ENCODE assay signal across 20 mouse cellular contexts in genomic region chr2:29437861-29438529, GRCm38 (mm10).
DNase-seq lines count a peak whose midpoint lies in the region; ATAC-seq and TF ChIP-seq lines count a peak whose summit lies in the region.
"Had no signal": no experiment of that assay in that cellular context is flagged by ENCODE, and none has a peak within 500 bp of the region (broad histone marks: within the 10 kb centered on the region; RNA-seq: fewer than 3 reads in every experiment).

No protein-coding gene starts in this region.

- no peak for DNase-seq in forebrain, embryonic 14.5 days (ENCODE audit: low spot score)
- DNase-seq in lung, postnatal 36 days, result peak; percentile 9
- no peak for DNase-seq in lung, adult 18-20 months
- DNase-seq in liver, embryonic 14.5 days (ENCODE audit: low read depth in 3 of 3, low spot score in 3 of 3), result no peak
- DNase-seq in limb, embryonic 10.5 days (ENCODE audit: low spot score), result no peak
- DNase-seq in heart, adult 2 months, result no peak
- DNase-seq: cerebellum, adult 8-10 months; cerebellum, postnatal 25 days; gastrocnemius, postnatal 25 days; left cerebral cortex, postnatal 4 days; retina, postnatal 1 day; right cerebral cortex, postnatal 14 days had no signal

- no peak overlapping the region for H3K4me3 ChIP-seq in forebrain, embryonic 13.5 days
- H3K4me3 ChIP-seq in forebrain, embryonic 14.5 days (ENCODE audit: low read depth, low read length), result no peak overlapping the region
- H3K4me3 ChIP-seq in liver, embryonic 14.5 days (ENCODE audit: insufficient read depth in 1 of 2, low read depth in 2 of 2, low read length in 2 of 2), result no peak overlapping the region
- no peak overlapping the region for H3K4me3 ChIP-seq in limb, embryonic 10.5 days
- H3K4me3 ChIP-seq in heart, adult 2 months, result no peak overlapping the region
- H3K4me3 ChIP-seq: forebrain, embryonic 15.5 days; hindbrain, embryonic 12.5 days; limb, embryonic 15.5 days; midbrain, embryonic 13.5 days had no signal

- TF ChIP-seq EP300 in liver, embryonic 14.5 days (IDR thresholded peaks at IDR 0.05; ENCODE audit: low read depth), result no peak
- no peak for TF ChIP-seq EP300 in heart, adult 2 months (IDR thresholded peaks at IDR 0.05; ENCODE audit: insufficient read depth, low read depth, low read length)

- no peak for ATAC-seq in forebrain, embryonic 13.5 days
- ATAC-seq in forebrain, embryonic 14.5 days, result no peak
- peak; percentile 47; the same call in 1 of the 2 replicates for ATAC-seq in liver, embryonic 14.5 days (ENCODE audit: insufficient read depth)
- ATAC-seq: forebrain, embryonic 15.5 days; intestine, postnatal 0 days; midbrain, embryonic 13.5 days had no signal

- 92% methylated on average over 4 of the region's 4 CpGs for WGBS in forebrain, embryonic 13.5 days
- 96% methylated on average over 4 of the region's 4 CpGs for WGBS in forebrain, embryonic 14.5 days
- 57% methylated on average over 4 of the region's 4 CpGs for WGBS in liver, embryonic 14.5 days (ENCODE audit: insufficient replicate concordance)
- WGBS in limb, embryonic 10.5 days, result 89% methylated on average over 4 of the region's 4 CpGs
- WGBS in heart, adult 2 months, result 83% methylated on average over 4 of the region's 4 CpGs

- intact Hi-C loops in heart, adult 2 months (cut with DNase I), result no loop called here

- peaks cover 47% of the 10 kb centered on the region for H3K4me1 ChIP-seq in forebrain, embryonic 13.5 days
- peaks cover 22% of the 10 kb centered on the region for H3K4me1 ChIP-seq in forebrain, embryonic 14.5 days (ENCODE audit: control insufficient read depth, insufficient read depth, low read length)
- peaks cover 3 to 17% of the 10 kb centered on the region in 2 experiments; a peak in 2 of 4 replicates for H3K4me1 ChIP-seq in liver, embryonic 14.5 days (replicated peaks; ENCODE audit: control insufficient read depth in 2 of 2, insufficient read depth in 2 of 2, low read length in 1 of 2)
- peaks cover 11% of the 10 kb centered on the region; the same call in 1 of the 2 replicates for H3K4me1 ChIP-seq in limb, embryonic 10.5 days
- H3K4me1 ChIP-seq in heart, adult 2 months (ENCODE audit: control insufficient read depth, insufficient read depth, low read length), result peaks cover 7% of the 10 kb centered on the region

- no peaks in the 10 kb centered on the region for H3K27me3 ChIP-seq in forebrain, embryonic 13.5 days
- H3K27me3 ChIP-seq in forebrain, embryonic 14.5 days (replicated peaks; ENCODE audit: control insufficient read depth, insufficient read depth, low read length), result no peaks in the 10 kb centered on the region
- H3K27me3 ChIP-seq in liver, embryonic 14.5 days (ENCODE audit: control insufficient read depth, insufficient read depth, low read length), result no peaks in the 10 kb centered on the region
- no peaks in the 10 kb centered on the region for H3K27me3 ChIP-seq in limb, embryonic 10.5 days (ENCODE audit: low read depth, poor library complexity, severe bottlenecking)
- H3K27me3 ChIP-seq in heart, adult 2 months (ENCODE audit: control insufficient read depth, insufficient read depth, low read length), result no peaks in the 10 kb centered on the region
- H3K27me3 ChIP-seq: forebrain, embryonic 15.5 days; hindbrain, embryonic 12.5 days; limb, embryonic 15.5 days; midbrain, embryonic 13.5 days had no signal

- H3K27ac ChIP-seq in forebrain, embryonic 13.5 days, result 0 out of 2 replicates have a peak overlapping the region, but pooled peaks have one; percentile 72
- H3K27ac ChIP-seq in forebrain, embryonic 14.5 days (ENCODE audit: low read depth, low read length), result no peak overlapping the region
- no peak overlapping the region for H3K27ac ChIP-seq in liver, embryonic 14.5 days
- H3K27ac ChIP-seq in limb, embryonic 10.5 days, result no peak overlapping the region
- no peak overlapping the region for H3K27ac ChIP-seq in heart, adult 2 months
- H3K27ac ChIP-seq: hindbrain, embryonic 12.5 days; limb, embryonic 15.5 days; macrophage had no signal

- no peak for TF ChIP-seq POLR2A in heart, adult 2 months (IDR thresholded peaks at IDR 0.05; ENCODE audit: insufficient read depth, low read depth, low read length)

- H3K9ac ChIP-seq in forebrain, embryonic 13.5 days, result no peak overlapping the region
- no peak overlapping the region for H3K9ac ChIP-seq in forebrain, embryonic 14.5 days (ENCODE audit: low read length)
- no peak overlapping the region for H3K9ac ChIP-seq in liver, embryonic 14.5 days (replicated peaks)
- no peak overlapping the region for H3K9ac ChIP-seq in heart, adult 2 months (ENCODE audit: low read depth, low read length)
- H3K9ac ChIP-seq: forebrain, embryonic 15.5 days; hindbrain, embryonic 12.5 days; limb, embryonic 15.5 days; midbrain, embryonic 13.5 days had no signal

- H3K9me3 ChIP-seq in forebrain, embryonic 13.5 days (replicated peaks), result no peaks in the 10 kb centered on the region
- H3K9me3 ChIP-seq in forebrain, embryonic 14.5 days (replicated peaks; ENCODE audit: control insufficient read depth, low read length), result no peaks in the 10 kb centered on the region
- H3K9me3 ChIP-seq in liver, embryonic 14.5 days (ENCODE audit: control insufficient read depth, low read length), result no peaks in the 10 kb centered on the region
- no peaks in the 10 kb centered on the region for H3K9me3 ChIP-seq in limb, embryonic 10.5 days (replicated peaks)
- H3K9me3 ChIP-seq: forebrain, embryonic 15.5 days; hindbrain, embryonic 12.5 days; limb, embryonic 15.5 days; midbrain, embryonic 13.5 days had no signal

- H3K79me2 ChIP-seq in heart, adult 2 months (replicated peaks; ENCODE audit: control insufficient read depth, insufficient read depth, low read length), result no peaks in the 10 kb centered on the region

- TF ChIP-seq CTCF in liver, embryonic 14.5 days (IDR thresholded peaks at IDR 0.05; ENCODE audit: low read depth), result no peak
- no peak for TF ChIP-seq CTCF in heart, adult 2 months (IDR thresholded peaks at IDR 0.05)

- H3K4me2 ChIP-seq in forebrain, embryonic 13.5 days, result no peak overlapping the region
- no peak overlapping the region for H3K4me2 ChIP-seq in forebrain, embryonic 14.5 days (ENCODE audit: low read length)
- H3K4me2 ChIP-seq in liver, embryonic 14.5 days (ENCODE audit: low read depth), result no peak overlapping the region
- H3K4me2 ChIP-seq: forebrain, embryonic 15.5 days; heart, embryonic 11.5 days; hindbrain, embryonic 12.5 days; limb, embryonic 15.5 days; midbrain, embryonic 13.5 days had no signal

- no peaks in the 10 kb centered on the region for H3K36me3 ChIP-seq in forebrain, embryonic 13.5 days (ENCODE audit: poor library complexity, severe bottlenecking)
- H3K36me3 ChIP-seq in forebrain, embryonic 14.5 days (ENCODE audit: control insufficient read depth, insufficient read depth, low read length), result no peaks in the 10 kb centered on the region
- no peaks in the 10 kb centered on the region for H3K36me3 ChIP-seq in liver, embryonic 14.5 days (replicated peaks; ENCODE audit: control insufficient read depth, insufficient read depth, low read depth)
- no peaks in the 10 kb centered on the region for H3K36me3 ChIP-seq in limb, embryonic 10.5 days
- no peaks in the 10 kb centered on the region for H3K36me3 ChIP-seq in heart, adult 2 months (ENCODE audit: control insufficient read depth, insufficient read depth, low read length)
- H3K36me3 ChIP-seq: forebrain, embryonic 15.5 days; hindbrain, embryonic 12.5 days; limb, embryonic 15.5 days; midbrain, embryonic 13.5 days had no signal
